Mouse (Mus musculus) neural tube, embryonic 12.5 days (tissue): ENCODE data around the gene Sh2d4b. TPM values are rescaled to one million over a fixed set of nuclear protein-coding genes. Genes with fewer than 3 reads are reported as not detected.

ENCODE experiments used
- ATAC-seq: fragments of 200-750 bp; cut with Nextera tagmentation; 2 replicates; pipeline ENCODE4 v1.8.0; 2017; ENCODE audit warnings: low read depth, mild to moderate bottlenecking, moderate TSS enrichment, moderate library complexity; ENCODE audit not compliant: low FRiP score
- H3K27ac ChIP-seq: fragments of 300-500 bp; sonication (generic); 2 replicates; pipeline ENCODE4 v1.5.1; 2016
- H3K27me3 ChIP-seq: fragments of 300-500 bp; sonication (generic); replicated peaks from 2 replicates; pipeline ENCODE4 v1.6.1; 2016; ENCODE audit warnings: mild to moderate bottlenecking
- H3K36me3 ChIP-seq: fragments of 300-500 bp; sonication (generic); 2 replicates; pipeline ENCODE4 v1.6.1; 2016; ENCODE audit warnings: mild to moderate bottlenecking
- H3K4me1 ChIP-seq: fragments of 300-500 bp; sonication (generic); 2 replicates; pipeline ENCODE4 v1.6.1; 2016
- H3K4me2 ChIP-seq: fragments of 300-500 bp; sonication (generic); replicated peaks from 2 replicates; pipeline ENCODE4 v1.6.1; 2016; ENCODE audit warnings: mild to moderate bottlenecking
- H3K4me3 ChIP-seq: fragments of 300-500 bp; sonication (generic); 2 replicates; pipeline ENCODE4 v1.5.1; 2016
- H3K9ac ChIP-seq: fragments of 300-500 bp; sonication (generic); 2 replicates; pipeline ENCODE4 v1.6.1; 2016; ENCODE audit warnings: mild to moderate bottlenecking
- H3K9me3 ChIP-seq: fragments of 300-500 bp; sonication (generic); 2 replicates; pipeline ENCODE4 v1.6.1; 2016; ENCODE audit warnings: mild to moderate bottlenecking
- WGBS: fragments of 180-500 bp; shearing (Covaris S2); methylation state at CpG from one replicate; pipeline ENCODE4 v1.1.7; 2016; 5-methylcytosine and 5-hydroxymethylcytosine counted together
- polyA plus RNA-seq: library from polyadenylated mRNA; unstranded; fragments of >200 nt; fragmentation: Nextera tagmentation; extraction: Ambion mirVana; gene quantifications from 2 replicates; pipeline ENCODE4 v1.2.1, GENCODE M21; 2016

The Sh2d4b gene
- polyA plus RNA-seq, 1 experiment from 2014 or later = 1.7 TPM

GRCm38 (mm10) chr14:40885225-40885624, 7.8 kb downstream of the Sh2d4b start:
- H3K4me1 ChIP-seq = no peaks in the 10 kb centered on the region
- H3K27me3 ChIP-seq = no peaks in the 10 kb centered on the region
- no peak for ATAC-seq
- H3K9ac ChIP-seq = no peak overlapping the region
- no peak overlapping the region for H3K4me3 ChIP-seq
- no peak overlapping the region for H3K4me2 ChIP-seq
- no peaks in the 10 kb centered on the region for H3K9me3 ChIP-seq
- WGBS = 26% methylated on average over 4 of the region's 4 CpGs
- no peak overlapping the region for H3K27ac ChIP-seq
- H3K36me3 ChIP-seq = no peaks in the 10 kb centered on the region

- Histone ChIP-seq H3K4me1 (no peaks in the 10 kb centered on the region), H3K4me2 (no peak overlapping the region), H3K27me3 (no peaks in the 10 kb centered on the region), H3K4me3 (no peak overlapping the region), H3K9ac (no peak overlapping the region), H3K36me3 (no peaks in the 10 kb centered on the region), H3K9me3 (no peaks in the 10 kb centered on the region), H3K27ac (no peak overlapping the region)
- ATAC-seq = no peak
Measured at GRCm38 (mm10) chr14:40874565-40874964, 18.5 kb downstream of the Sh2d4b start.

GRCm38 (mm10) chr14:40873961-40874360, 19.1 kb downstream of the Sh2d4b start:
- 92% methylated on average over 5 of the region's 5 CpGs for WGBS
- Histone ChIP-seq H3K27me3 (no peaks in the 10 kb centered on the region), H3K4me2 (no peak overlapping the region), H3K27ac (no peak overlapping the region), H3K9me3 (no peaks in the 10 kb centered on the region), H3K4me1 (no peaks in the 10 kb centered on the region), H3K36me3 (no peaks in the 10 kb centered on the region), H3K4me3 (no peak overlapping the region), H3K9ac (no peak overlapping the region)
- ATAC-seq = no peak

GRCm38 (mm10) chr14:40870598-40870997, 22.5 kb downstream of the Sh2d4b start:
- no peak overlapping the region for H3K27ac ChIP-seq
- H3K4me3 ChIP-seq = no peak overlapping the region
- no peaks in the 10 kb centered on the region for H3K36me3 ChIP-seq
- ATAC-seq = no peak
- no peaks in the 10 kb centered on the region for H3K27me3 ChIP-seq
- WGBS = 70% methylated on average over 3 of the region's 3 CpGs
- no peaks in the 10 kb centered on the region for H3K9me3 ChIP-seq
- no peak overlapping the region for H3K9ac ChIP-seq
- no peak overlapping the region for H3K4me2 ChIP-seq
- no peaks in the 10 kb centered on the region for H3K4me1 ChIP-seq

- Histone ChIP-seq H3K4me1 (no peaks in the 10 kb centered on the region), H3K4me2 (no peak overlapping the region), H3K9me3 (no peaks in the 10 kb centered on the region), H3K4me3 (no peak overlapping the region), H3K36me3 (peaks cover 4% of the 10 kb centered on the region; the same call in 1 of the 2 replicates), H3K9ac (no peak overlapping the region), H3K27ac (no peak overlapping the region), H3K27me3 (no peaks in the 10 kb centered on the region)
- WGBS = 42% methylated on average over 6 of the region's 6 CpGs
- ATAC-seq = no peak
Measured at GRCm38 (mm10) chr14:40864811-40865514, 28.1 kb downstream of the Sh2d4b start.

- peaks cover 5% of the 10 kb centered on the region; the same call in 1 of the 2 replicates for H3K36me3 ChIP-seq
- H3K27me3 ChIP-seq = no peaks in the 10 kb centered on the region
- H3K9ac ChIP-seq = no peak overlapping the region
- WGBS = 93% methylated on average over 3 of the region's 3 CpGs
- H3K27ac ChIP-seq = no peak overlapping the region
- no peak overlapping the region for H3K4me3 ChIP-seq
- no peaks in the 10 kb centered on the region for H3K9me3 ChIP-seq
- no peaks in the 10 kb centered on the region for H3K4me1 ChIP-seq
- ATAC-seq = no peak
- H3K4me2 ChIP-seq = no peak overlapping the region
Measured at GRCm38 (mm10) chr14:40863659-40864058, 29.4 kb downstream of the Sh2d4b start.

- Histone ChIP-seq H3K4me1 (no peaks in the 10 kb centered on the region), H3K9ac (no peak overlapping the region), H3K36me3 (peaks cover 5% of the 10 kb centered on the region; the same call in 1 of the 2 replicates), H3K27ac (no peak overlapping the region), H3K9me3 (no peaks in the 10 kb centered on the region), H3K27me3 (no peaks in the 10 kb centered on the region), H3K4me2 (no peak overlapping the region), H3K4me3 (no peak overlapping the region)
- ATAC-seq = no peak
Measured at GRCm38 (mm10) chr14:40863022-40863421, 30.0 kb downstream of the Sh2d4b start.

GRCm38 (mm10) chr14:40852978-40853377, 40.1 kb downstream of the Sh2d4b start:
- no peaks in the 10 kb centered on the region for H3K9me3 ChIP-seq
- H3K4me3 ChIP-seq = no peak overlapping the region
- H3K9ac ChIP-seq = no peak overlapping the region
- ATAC-seq = no peak
- no peak overlapping the region for H3K27ac ChIP-seq
- H3K27me3 ChIP-seq = no peaks in the 10 kb centered on the region
- WGBS = 83% methylated on average over 5 of the region's 5 CpGs
- H3K36me3 ChIP-seq = no peaks in the 10 kb centered on the region
- no peaks in the 10 kb centered on the region for H3K4me1 ChIP-seq
- H3K4me2 ChIP-seq = no peak overlapping the region

- Histone ChIP-seq H3K27me3 (no peaks in the 10 kb centered on the region), H3K4me3 (no peak overlapping the region), H3K9me3 (no peaks in the 10 kb centered on the region), H3K36me3 (peaks cover 7% of the 10 kb centered on the region; the same call in 1 of the 2 replicates), H3K27ac (no peak overlapping the region), H3K4me2 (no peak overlapping the region), H3K4me1 (no peaks in the 10 kb centered on the region), H3K9ac (no peak overlapping the region)
- ATAC-seq = no peak
Measured at GRCm38 (mm10) chr14:40837397-40837796, 55.7 kb downstream of the Sh2d4b start.

- Histone ChIP-seq H3K27me3 (no peaks in the 10 kb centered on the region), H3K9ac (no peak overlapping the region), H3K9me3 (no peaks in the 10 kb centered on the region), H3K36me3 (no peaks in the 10 kb centered on the region), H3K27ac (no peak overlapping the region), H3K4me3 (no peak overlapping the region), H3K4me1 (no peaks in the 10 kb centered on the region), H3K4me2 (0 out of 2 replicates have a peak overlapping the region, but pooled peaks have one; percentile 12)
- WGBS = 57% methylated on average over 9 of the region's 9 CpGs
- no peak for ATAC-seq
Measured at GRCm38 (mm10) chr14:40830505-40830904, 62.6 kb downstream of the Sh2d4b start.

GRCm38 (mm10) chr14:40830094-40830493, 63.0 kb downstream of the Sh2d4b start:
- Histone ChIP-seq H3K9me3 (no peaks in the 10 kb centered on the region), H3K4me1 (no peaks in the 10 kb centered on the region), H3K36me3 (no peaks in the 10 kb centered on the region), H3K27me3 (no peaks in the 10 kb centered on the region), H3K4me3 (no peak overlapping the region), H3K27ac (no peak overlapping the region), H3K4me2 (peak overlapping the region; percentile 12; the same call in 1 of the 2 replicates), H3K9ac (no peak overlapping the region)
- 23% methylated on average over 11 of the region's 11 CpGs for WGBS
- no peak for ATAC-seq

GRCm38 (mm10) chr14:40818051-40818450, 75.0 kb downstream of the Sh2d4b start:
- Histone ChIP-seq H3K4me3 (no peak overlapping the region), H3K27me3 (no peaks in the 10 kb centered on the region), H3K4me1 (no peaks in the 10 kb centered on the region), H3K4me2 (no peak overlapping the region), H3K36me3 (no peaks in the 10 kb centered on the region), H3K9me3 (no peaks in the 10 kb centered on the region), H3K9ac (no peak overlapping the region), H3K27ac (no peak overlapping the region)
- no peak for ATAC-seq
- 83% methylated on average over 2 of the region's 2 CpGs for WGBS

- H3K4me2 ChIP-seq = no peak overlapping the region
- H3K4me1 ChIP-seq = no peaks in the 10 kb centered on the region
- WGBS = 94% methylated on average over 5 of the region's 5 CpGs
- no peaks in the 10 kb centered on the region for H3K27me3 ChIP-seq
- no peak overlapping the region for H3K9ac ChIP-seq
- no peak for ATAC-seq
- H3K9me3 ChIP-seq = no peaks in the 10 kb centered on the region
- H3K4me3 ChIP-seq = no peak overlapping the region
- H3K27ac ChIP-seq = no peak overlapping the region
- H3K36me3 ChIP-seq = no peaks in the 10 kb centered on the region
Measured at GRCm38 (mm10) chr14:40816715-40817114, 76.4 kb downstream of the Sh2d4b start.
